Mouse (Mus musculus) neural tube, embryonic 11.5 days (tissue): ENCODE measurements at regions not wholly inside any gene's neighbourhood (a gene's known extent, or its start where the extent isn't known, plus 50 kb on each side); places are given as distances from the start of the nearest gene placed in this dataset.
A peak's percentile ranks its signal among the peaks of the same experiment; 100 is the strongest.

Experiments used
- ATAC-seq: fragments of 200-750 bp; cut with Nextera tagmentation; 2 replicates; pipeline ENCODE4 v1.8.0; 2017; ENCODE audit warnings: moderate number of reproducible peaks, mild to moderate bottlenecking, moderate TSS enrichment, moderate library complexity; ENCODE audit not compliant: insufficient read depth, low FRiP score, low TSS enrichment
- DNase-seq: peaks from one replicate; pipeline ENCODE4 v3.0.0-alpha.2; 2015; ENCODE audit warnings: low spot score
- H3K27ac ChIP-seq: fragments of 300-500 bp; sonication (generic); 2 replicates; pipeline ENCODE4 v1.5.1; 2014; ENCODE audit warnings: low read depth, mild to moderate bottlenecking, low read length
- H3K27me3 ChIP-seq: fragments of 300-500 bp; sonication (generic); 2 replicates; pipeline ENCODE4 v1.6.1; 2014; ENCODE audit warnings: mild to moderate bottlenecking, low read length, mixed read lengths; ENCODE audit not compliant: control insufficient read depth, insufficient read depth
- H3K36me3 ChIP-seq: fragments of 300-500 bp; sonication (generic); 2 replicates; pipeline ENCODE4 v1.6.1; 2014; ENCODE audit warnings: mild to moderate bottlenecking, low read length, moderate library complexity, mixed read lengths; ENCODE audit not compliant: control insufficient read depth, insufficient read depth
- H3K4me1 ChIP-seq: fragments of 300-500 bp; sonication (generic); 2 replicates; pipeline ENCODE4 v1.6.1; 2014; ENCODE audit warnings: low read length, mixed read lengths; ENCODE audit not compliant: control insufficient read depth, insufficient read depth
- H3K4me2 ChIP-seq: fragments of 300-500 bp; sonication (generic); 2 replicates; pipeline ENCODE4 v1.6.1; 2014; ENCODE audit warnings: low read depth, mild to moderate bottlenecking, moderate library complexity
- H3K4me3 ChIP-seq: fragments of 300-500 bp; sonication (generic); 2 replicates; pipeline ENCODE4 v1.5.1; 2014; ENCODE audit warnings: low read depth, low read length
- H3K9ac ChIP-seq: fragments of 300-500 bp; sonication (generic); 2 replicates; pipeline ENCODE4 v1.6.1; 2014; ENCODE audit warnings: mild to moderate bottlenecking, low read length
- H3K9me3 ChIP-seq: fragments of 300-500 bp; sonication (generic); 2 replicates; pipeline ENCODE4 v1.6.1; 2016; ENCODE audit warnings: low read length; ENCODE audit not compliant: control insufficient read depth
- WGBS: fragments of 180-500 bp; shearing (Covaris S2); extraction: QIAGEN DNeasy Blood & Tissue Kit; methylation state at CpG from one replicate; pipeline ENCODE4 v1.1.7; 2014; 5-methylcytosine and 5-hydroxymethylcytosine counted together

GRCm38 (mm10) chr2:100088614-100089013 is 1421.5 kb upstream of the Gm10800 start:
- Histone ChIP-seq H3K4me2 (no peak overlapping the region), H3K4me3 (no peak overlapping the region), H3K27me3 (no peaks in the 10 kb centered on the region), H3K36me3 (no peaks in the 10 kb centered on the region), H3K27ac (no peak overlapping the region), H3K9me3 (no peaks in the 10 kb centered on the region), H3K9ac (no peak overlapping the region), H3K4me1 (no peaks in the 10 kb centered on the region)
- WGBS = 82% methylated on average over 4 of the region's 4 CpGs
- DNase-seq = no peak
- ATAC-seq = peak; percentile 55; the same call in 1 of the 2 replicates

- no peak overlapping the region for H3K9ac ChIP-seq
- no peaks in the 10 kb centered on the region for H3K27me3 ChIP-seq
- H3K27ac ChIP-seq = no peak overlapping the region
- H3K4me2 ChIP-seq = no peak overlapping the region
- H3K4me1 ChIP-seq = no peaks in the 10 kb centered on the region
- DNase-seq = no peak
- H3K9me3 ChIP-seq = no peaks in the 10 kb centered on the region
- no peak overlapping the region for H3K4me3 ChIP-seq
- 35% methylated on average over 1 of the region's 1 CpGs for WGBS
- H3K36me3 ChIP-seq = no peaks in the 10 kb centered on the region
- ATAC-seq = no peak
Observed at GRCm38 (mm10) chr2:100077185-100077584, 1410.1 kb upstream of the Gm10800 start.
